Mouse (Mus musculus): ENCODE data around the gene 1700037H04Rik. TPM values are rescaled to one million over a fixed set of nuclear protein-coding genes. Genes with fewer than 3 reads are reported as not detected.

The 1700037H04Rik gene
- total and polyA plus RNA-seq, 2 experiments from 2014 or later, result 44.8 to 60.4 TPM

- no peak for TF ChIP-seq CTCF (IDR thresholded peaks at IDR 0.05)
- Histone ChIP-seq H3K4me3 (ENCODE audit: low read depth, low read length) (peak overlapping the region; percentile 48), H3K27ac (ENCODE audit: low read depth, low read length) (no peak overlapping the region), H3K9me3 (ENCODE audit: low read length) (no peaks in the 10 kb centered on the region), H3K9ac (replicated peaks; ENCODE audit: low read length, poor library complexity, severe bottlenecking) (peak overlapping the region; percentile 48), H3K36me3 (ENCODE audit: insufficient read depth, low read length) (no peaks in the 10 kb centered on the region), H3K4me1 (ENCODE audit: insufficient read depth, low read length) (peaks cover 8% of the 10 kb centered on the region; the same call in 1 of the 2 replicates), H3K4me2 (ENCODE audit: low read depth, low read length, poor library complexity, severe bottlenecking) (peak overlapping the region; percentile 62), H3K27me3 (ENCODE audit: insufficient read depth, low read length) (no peaks in the 10 kb centered on the region)
- DNase-seq (ENCODE audit: low spot score) (peak; percentile 34), ATAC-seq (ENCODE audit: low FRiP score) (no peak)
- WGBS, result 2% methylated on average over 14 of the region's 14 CpGs
Measured at GRCm38 (mm10) chr2:131186343-131186742, 26.5 kb upstream of the 1700037H04Rik start.

- Histone ChIP-seq H3K36me3 (ENCODE audit: insufficient read depth, low read length) (no peaks in the 10 kb centered on the region), H3K9me3 (ENCODE audit: low read length) (no peaks in the 10 kb centered on the region), H3K4me3 (ENCODE audit: low read depth, low read length) (peak within 1 kb of the TSS; percentile 55), H3K27me3 (ENCODE audit: insufficient read depth, low read length) (no peaks in the 10 kb centered on the region), H3K4me1 (ENCODE audit: insufficient read depth, low read length) (peaks cover 27% of the 10 kb centered on the region), H3K4me2 (ENCODE audit: low read depth, low read length, poor library complexity, severe bottlenecking) (peak within 1 kb of the TSS; percentile 96), H3K27ac (ENCODE audit: low read depth, low read length) (peak within 1 kb of the TSS; percentile 97), H3K9ac (replicated peaks; ENCODE audit: low read length, poor library complexity, severe bottlenecking) (peak within 1 kb of the TSS; percentile 78)
- TF ChIP-seq CTCF (IDR thresholded peaks at IDR 0.05), result peak; percentile 62
- 3% methylated on average over 32 of the region's 57 CpGs for WGBS
- DNase-seq (ENCODE audit: low spot score) (peak; percentile 86), ATAC-seq (ENCODE audit: low FRiP score) (peak; percentile 92)
Measured at GRCm38 (mm10) chr2:131179990-131180587, 20.2 kb upstream of the 1700037H04Rik start, which contains the start of gene Cenpb. Gene Cenpb (minus strand): TSS chr2:131180067.

- under 1% methylated on average over 57 of the region's 67 CpGs for WGBS
Measured at GRCm38 (mm10) chr2:131179246-131179886, 19.5 kb upstream of the 1700037H04Rik start.

GRCm38 (mm10) chr2:131178828-131179245, 19.0 kb upstream of the 1700037H04Rik start:
- DNase-seq (ENCODE audit: low spot score) (peak; percentile 19), ATAC-seq (ENCODE audit: low FRiP score) (peak; percentile 0)
- TF ChIP-seq CTCF (IDR thresholded peaks at IDR 0.05), result no peak
- Histone ChIP-seq H3K36me3 (ENCODE audit: insufficient read depth, low read length) (no peaks in the 10 kb centered on the region), H3K4me2 (ENCODE audit: low read depth, low read length, poor library complexity, severe bottlenecking) (peak overlapping the region; percentile 96), H3K4me1 (ENCODE audit: insufficient read depth, low read length) (peaks cover 33% of the 10 kb centered on the region), H3K27ac (ENCODE audit: low read depth, low read length) (peak overlapping the region; percentile 97), H3K4me3 (ENCODE audit: low read depth, low read length) (peak overlapping the region; percentile 55), H3K9me3 (ENCODE audit: low read length) (no peaks in the 10 kb centered on the region), H3K27me3 (ENCODE audit: insufficient read depth, low read length) (no peaks in the 10 kb centered on the region), H3K9ac (replicated peaks; ENCODE audit: low read length, poor library complexity, severe bottlenecking) (peak overlapping the region; percentile 78)
- WGBS, result 14% methylated on average over 26 of the region's 26 CpGs

More at GRCm38 (mm10) chr2:131179246-131179886, 19.5 kb upstream of the 1700037H04Rik start:
- no peaks in the 10 kb centered on the region for H3K27me3 ChIP-seq (ENCODE audit: insufficient read depth, low read length)
- ATAC-seq (ENCODE audit: low FRiP score) (peak; percentile 82), DNase-seq (ENCODE audit: low spot score) (peak; percentile 80)
- H3K9ac ChIP-seq (replicated peaks; ENCODE audit: low read length, poor library complexity, severe bottlenecking), result peak overlapping the region; percentile 78
- no peak for TF ChIP-seq CTCF (IDR thresholded peaks at IDR 0.05)
- H3K27ac ChIP-seq (ENCODE audit: low read depth, low read length), result peak overlapping the region; percentile 97
- H3K4me1 ChIP-seq (ENCODE audit: insufficient read depth, low read length), result peaks cover 31% of the 10 kb centered on the region
- no peaks in the 10 kb centered on the region for H3K9me3 ChIP-seq (ENCODE audit: low read length)
- peak overlapping the region; percentile 96 for H3K4me2 ChIP-seq (ENCODE audit: low read depth, low read length, poor library complexity, severe bottlenecking)
- H3K4me3 ChIP-seq (ENCODE audit: low read depth, low read length), result peak overlapping the region; percentile 55
- no peaks in the 10 kb centered on the region for H3K36me3 ChIP-seq (ENCODE audit: insufficient read depth, low read length)

GRCm38 (mm10) chr2:131177932-131178331, 18.1 kb upstream of the 1700037H04Rik start:
- peak overlapping the region; percentile 24; the same call in 1 of the 2 replicates for H3K9ac ChIP-seq (replicated peaks; ENCODE audit: low read length, poor library complexity, severe bottlenecking)
- 70% methylated on average over 9 of the region's 9 CpGs for WGBS
- DNase-seq (ENCODE audit: low spot score), result no peak
- H3K4me3 ChIP-seq (ENCODE audit: low read depth, low read length), result peak overlapping the region; percentile 55
- no peaks in the 10 kb centered on the region for H3K36me3 ChIP-seq (ENCODE audit: insufficient read depth, low read length)
- no peaks in the 10 kb centered on the region for H3K9me3 ChIP-seq (ENCODE audit: low read length)
- H3K4me1 ChIP-seq (ENCODE audit: insufficient read depth, low read length), result peaks cover 34% of the 10 kb centered on the region
- TF ChIP-seq CTCF (IDR thresholded peaks at IDR 0.05), result no peak
- no peak overlapping the region for H3K27ac ChIP-seq (ENCODE audit: low read depth, low read length)
- peak overlapping the region; percentile 96 for H3K4me2 ChIP-seq (ENCODE audit: low read depth, low read length, poor library complexity, severe bottlenecking)
- ATAC-seq (ENCODE audit: low FRiP score), result no peak
- no peaks in the 10 kb centered on the region for H3K27me3 ChIP-seq (ENCODE audit: insufficient read depth, low read length)

- ATAC-seq (ENCODE audit: low FRiP score) (no peak), DNase-seq (ENCODE audit: low spot score) (no peak)
- TF ChIP-seq CTCF (IDR thresholded peaks at IDR 0.05), result no peak
- no peaks in the 10 kb centered on the region for H3K9me3 ChIP-seq (ENCODE audit: low read length)
- H3K9ac ChIP-seq (replicated peaks; ENCODE audit: low read length, poor library complexity, severe bottlenecking), result no peak overlapping the region
- no peak overlapping the region for H3K27ac ChIP-seq (ENCODE audit: low read depth, low read length)
- 67% methylated on average over 5 of the region's 5 CpGs for WGBS
- no peaks in the 10 kb centered on the region; the same call in 1 of the 2 replicates for H3K36me3 ChIP-seq (ENCODE audit: insufficient read depth, low read length)
- peaks cover 11% of the 10 kb centered on the region for H3K27me3 ChIP-seq (ENCODE audit: insufficient read depth, low read length)
- H3K4me1 ChIP-seq (ENCODE audit: insufficient read depth, low read length), result peaks cover 34% of the 10 kb centered on the region
- no peak overlapping the region for H3K4me3 ChIP-seq (ENCODE audit: low read depth, low read length)
- H3K4me2 ChIP-seq (ENCODE audit: low read depth, low read length, poor library complexity, severe bottlenecking), result no peak overlapping the region
Measured at GRCm38 (mm10) chr2:131176491-131176890, 16.6 kb upstream of the 1700037H04Rik start.

Measured in midbrain, postnatal 0 days (tissue).